Mouse (Mus musculus): Measurements from ENCODE around the gene 4921517D22Rik. TPM values are rescaled to one million over a fixed set of nuclear protein-coding genes. Genes with fewer than 3 reads are reported as not detected.

The 4921517D22Rik gene
- polyA plus RNA-seq, 1 experiment from 2014 or later, result not detected

DNA sequence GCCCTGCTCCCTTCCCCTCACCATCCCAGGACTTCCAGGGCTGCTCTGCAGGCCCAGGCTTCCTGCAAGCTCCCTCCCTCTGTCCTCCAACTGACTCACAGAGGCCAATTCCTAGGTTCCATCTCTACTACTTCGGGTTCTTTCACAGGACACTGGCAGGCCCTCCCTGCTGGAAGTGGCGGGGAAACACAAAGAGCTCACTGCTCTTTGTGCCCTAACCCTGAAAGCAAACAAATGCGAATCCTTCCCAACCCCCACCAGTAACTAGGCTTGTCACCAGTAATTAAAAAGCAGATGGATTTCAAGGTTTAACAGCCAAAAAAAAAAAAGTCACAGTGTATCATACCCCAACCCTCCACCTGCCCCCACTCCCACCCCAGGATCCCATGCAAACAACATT is 19.7 kb downstream of the 4921517D22Rik start:
- H3K4me1 ChIP-seq (ENCODE audit: control insufficient read depth, low read depth, low read length), result peaks cover 39% of the 10 kb centered on the region
- peak overlapping the region; percentile 92 for H3K9ac ChIP-seq (ENCODE audit: low read depth, low read length)
- peak overlapping the region; percentile 75 for H3K4me2 ChIP-seq (ENCODE audit: low read depth, low read length)
- H3K27ac ChIP-seq (ENCODE audit: low read length), result peak overlapping the region; percentile 1; the same call in 1 of the 2 replicates
- H3K4me3 ChIP-seq (ENCODE audit: low read depth, low read length), result peak overlapping the region; percentile 79
- 11% methylated on average over 3 of the region's 3 CpGs for WGBS (ENCODE audit: insufficient replicate concordance)
- no peaks in the 10 kb centered on the region for H3K36me3 ChIP-seq (ENCODE audit: control insufficient read depth, insufficient read depth)
- H3K27me3 ChIP-seq (ENCODE audit: control insufficient read depth, insufficient read depth, low read depth, low read length), result no peaks in the 10 kb centered on the region
- no peak for ATAC-seq (ENCODE audit: low read depth)
- no peaks in the 10 kb centered on the region for H3K9me3 ChIP-seq (replicated peaks; ENCODE audit: control insufficient read depth, low read length)

DNA sequence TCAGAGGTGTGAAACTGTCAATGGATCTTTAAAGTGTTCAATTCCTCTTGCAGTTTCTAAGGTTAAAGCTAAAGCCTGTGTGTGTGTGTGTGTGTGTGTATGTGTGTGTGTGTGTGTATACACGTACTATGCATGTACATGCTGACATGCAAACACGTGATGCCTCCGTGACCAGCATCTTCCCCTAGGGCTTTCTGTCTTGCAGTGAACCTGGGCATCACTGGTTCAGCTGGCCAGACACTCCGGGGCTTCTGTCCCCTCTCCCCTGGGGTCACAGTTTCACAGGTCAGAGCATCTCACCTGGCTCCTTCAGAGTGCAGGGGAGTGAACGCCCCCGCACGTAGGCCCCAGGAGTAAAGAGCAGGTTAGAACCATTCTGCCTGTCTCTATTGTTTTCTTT is 20.3 kb downstream of the 4921517D22Rik start:
- H3K9me3 ChIP-seq (replicated peaks; ENCODE audit: control insufficient read depth, low read length), result no peaks in the 10 kb centered on the region
- H3K27me3 ChIP-seq (ENCODE audit: control insufficient read depth, insufficient read depth, low read depth, low read length), result no peaks in the 10 kb centered on the region
- peak overlapping the region; percentile 75 for H3K4me2 ChIP-seq (ENCODE audit: low read depth, low read length)
- H3K4me1 ChIP-seq (ENCODE audit: control insufficient read depth, low read depth, low read length), result peaks cover 45% of the 10 kb centered on the region
- H3K9ac ChIP-seq (ENCODE audit: low read depth, low read length), result peak overlapping the region; percentile 44
- WGBS (ENCODE audit: insufficient replicate concordance), result 77% methylated on average over 7 of the region's 7 CpGs
- H3K4me3 ChIP-seq (ENCODE audit: low read depth, low read length), result peak overlapping the region; percentile 33
- H3K27ac ChIP-seq (ENCODE audit: low read length), result no peak overlapping the region
- no peaks in the 10 kb centered on the region for H3K36me3 ChIP-seq (ENCODE audit: control insufficient read depth, insufficient read depth)
- ATAC-seq (ENCODE audit: low read depth), result no peak

DNA sequence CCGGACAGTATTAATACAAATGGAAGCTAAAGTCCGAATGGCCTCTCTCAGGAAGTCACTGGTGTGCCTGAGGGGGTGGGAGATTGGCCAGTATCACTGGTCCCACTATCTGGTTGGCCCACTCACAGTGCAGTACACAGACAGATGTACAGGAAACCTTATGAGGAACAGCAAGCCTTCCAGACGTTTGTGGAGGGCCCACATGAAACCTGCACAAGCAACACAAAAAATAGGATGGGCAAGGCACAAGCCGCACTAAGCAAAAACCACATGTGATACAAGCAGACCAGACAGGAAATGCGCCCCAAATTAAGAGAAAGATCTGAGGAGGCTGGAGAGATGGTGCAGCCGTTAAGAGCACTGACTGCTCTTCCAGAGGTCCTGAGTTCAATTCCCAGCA is 21.7 kb downstream of the 4921517D22Rik start:
- H3K9ac ChIP-seq (ENCODE audit: low read depth, low read length), result peak overlapping the region; percentile 43; the same call in 1 of the 2 replicates
- no peaks in the 10 kb centered on the region for H3K9me3 ChIP-seq (replicated peaks; ENCODE audit: control insufficient read depth, low read length)
- 0 out of 2 replicates have a peak overlapping the region, but pooled peaks have one; percentile 2 for H3K4me3 ChIP-seq (ENCODE audit: low read depth, low read length)
- no peak for ATAC-seq (ENCODE audit: low read depth)
- H3K4me2 ChIP-seq (ENCODE audit: low read depth, low read length), result peak overlapping the region; percentile 25
- H3K36me3 ChIP-seq (ENCODE audit: control insufficient read depth, insufficient read depth), result no peaks in the 10 kb centered on the region
- H3K4me1 ChIP-seq (ENCODE audit: control insufficient read depth, low read depth, low read length), result peaks cover 55% of the 10 kb centered on the region
- peak overlapping the region; percentile 9 for H3K27ac ChIP-seq (ENCODE audit: low read length)
- WGBS (ENCODE audit: insufficient replicate concordance), result 19% methylated on average over 6 of the region's 6 CpGs
- no peaks in the 10 kb centered on the region for H3K27me3 ChIP-seq (ENCODE audit: control insufficient read depth, insufficient read depth, low read depth, low read length)

DNA sequence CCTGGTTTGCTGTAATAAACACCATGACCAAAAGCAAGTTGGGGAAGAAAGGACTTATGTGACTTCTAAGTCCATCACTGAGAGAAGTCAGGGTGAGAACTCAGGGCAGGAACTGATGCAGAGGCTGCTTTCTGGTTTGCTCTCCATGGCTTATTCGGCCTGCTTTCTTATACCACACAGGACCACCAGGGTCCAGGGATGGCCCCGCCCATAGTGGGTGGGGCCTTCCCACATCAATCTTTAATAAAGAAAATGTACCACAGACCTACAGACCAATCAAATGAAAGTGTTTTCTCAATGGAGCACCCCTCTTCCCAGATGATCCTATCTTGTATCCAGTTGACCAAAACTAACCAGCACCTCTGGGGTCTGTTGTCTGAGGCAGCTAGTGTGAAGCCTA is 22.4 kb downstream of the 4921517D22Rik start:
- no peak overlapping the region for H3K4me2 ChIP-seq (ENCODE audit: low read depth, low read length)
- no peak overlapping the region for H3K9ac ChIP-seq (ENCODE audit: low read depth, low read length)
- no peak for ATAC-seq (ENCODE audit: low read depth)
- 38% methylated on average over 2 of the region's 2 CpGs for WGBS (ENCODE audit: insufficient replicate concordance)
- H3K36me3 ChIP-seq (ENCODE audit: control insufficient read depth, insufficient read depth), result peaks cover under 1% of the 10 kb centered on the region; the same call in 1 of the 2 replicates
- peaks cover 55% of the 10 kb centered on the region for H3K4me1 ChIP-seq (ENCODE audit: control insufficient read depth, low read depth, low read length)
- no peak overlapping the region for H3K4me3 ChIP-seq (ENCODE audit: low read depth, low read length)
- H3K27ac ChIP-seq (ENCODE audit: low read length), result no peak overlapping the region
- H3K9me3 ChIP-seq (replicated peaks; ENCODE audit: control insufficient read depth, low read length), result no peaks in the 10 kb centered on the region
- no peaks in the 10 kb centered on the region for H3K27me3 ChIP-seq (ENCODE audit: control insufficient read depth, insufficient read depth, low read depth, low read length)

DNA sequence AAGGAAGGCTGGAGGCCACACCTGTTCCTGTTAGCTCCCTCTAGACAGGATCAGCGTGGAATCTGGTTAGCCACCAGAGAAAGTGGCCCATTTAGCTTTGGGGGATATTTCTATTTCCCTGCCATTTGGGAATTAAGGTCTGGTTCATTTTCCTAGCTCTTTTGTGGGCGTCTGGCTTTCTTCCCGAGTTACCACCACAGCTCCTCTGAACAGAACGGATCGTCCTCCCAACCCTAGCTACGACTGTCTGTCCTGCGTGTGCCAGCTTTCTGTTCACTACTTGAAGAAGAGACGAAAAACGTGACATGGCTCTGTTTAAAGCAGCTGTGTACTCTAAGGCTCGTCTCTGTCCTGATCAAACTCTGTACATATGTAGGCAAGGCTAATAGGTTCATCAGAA is 24.0 kb downstream of the 4921517D22Rik start:
- H3K9ac ChIP-seq (ENCODE audit: low read depth, low read length), result no peak overlapping the region
- no peaks in the 10 kb centered on the region for H3K27me3 ChIP-seq (ENCODE audit: control insufficient read depth, insufficient read depth, low read depth, low read length)
- H3K4me2 ChIP-seq (ENCODE audit: low read depth, low read length), result no peak overlapping the region
- WGBS (ENCODE audit: insufficient replicate concordance), result 87% methylated on average over 10 of the region's 10 CpGs
- H3K4me1 ChIP-seq (ENCODE audit: control insufficient read depth, low read depth, low read length), result peaks cover 47% of the 10 kb centered on the region
- peaks cover 11% of the 10 kb centered on the region for H3K36me3 ChIP-seq (ENCODE audit: control insufficient read depth, insufficient read depth)
- peak overlapping the region; percentile 95 for H3K27ac ChIP-seq (ENCODE audit: low read length)
- no peaks in the 10 kb centered on the region for H3K9me3 ChIP-seq (replicated peaks; ENCODE audit: control insufficient read depth, low read length)
- no peak for ATAC-seq (ENCODE audit: low read depth)
- H3K4me3 ChIP-seq (ENCODE audit: low read depth, low read length), result no peak overlapping the region

DNA sequence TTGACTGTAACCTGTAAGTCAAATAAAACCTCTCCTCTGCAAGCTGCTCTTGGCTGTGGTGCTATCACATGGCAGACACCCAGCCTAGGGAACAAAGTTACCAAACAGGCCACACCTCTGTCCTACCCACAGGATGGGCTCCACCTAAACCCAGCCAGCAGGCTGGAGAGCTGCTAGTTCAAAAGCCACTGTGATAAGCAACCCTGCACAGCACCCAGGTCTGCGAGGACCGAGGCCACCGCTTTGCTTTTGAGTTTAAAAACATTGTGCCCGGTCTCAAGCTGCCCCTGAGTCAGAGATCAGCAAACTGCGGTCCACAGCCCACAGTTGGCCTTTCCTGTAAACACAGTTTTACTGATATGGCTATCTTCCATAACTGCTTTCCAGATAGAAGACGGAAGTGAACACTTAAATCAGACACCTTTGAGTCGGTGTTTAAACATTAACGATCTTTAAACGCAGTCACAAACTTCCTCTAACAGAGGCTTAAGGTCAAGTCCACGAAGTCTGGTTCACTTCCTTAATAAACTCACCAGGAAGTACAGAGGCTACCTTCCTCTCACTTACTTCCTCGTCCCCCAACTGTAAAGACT is 25.3 kb downstream of the 4921517D22Rik start:
- WGBS (ENCODE audit: insufficient replicate concordance), result 4% methylated on average over 11 of the region's 11 CpGs
- Histone ChIP-seq H3K4me3 (ENCODE audit: low read depth, low read length) (peak overlapping the region; percentile 46), H3K4me1 (ENCODE audit: control insufficient read depth, low read depth, low read length) (peaks cover 40% of the 10 kb centered on the region)

DNA sequence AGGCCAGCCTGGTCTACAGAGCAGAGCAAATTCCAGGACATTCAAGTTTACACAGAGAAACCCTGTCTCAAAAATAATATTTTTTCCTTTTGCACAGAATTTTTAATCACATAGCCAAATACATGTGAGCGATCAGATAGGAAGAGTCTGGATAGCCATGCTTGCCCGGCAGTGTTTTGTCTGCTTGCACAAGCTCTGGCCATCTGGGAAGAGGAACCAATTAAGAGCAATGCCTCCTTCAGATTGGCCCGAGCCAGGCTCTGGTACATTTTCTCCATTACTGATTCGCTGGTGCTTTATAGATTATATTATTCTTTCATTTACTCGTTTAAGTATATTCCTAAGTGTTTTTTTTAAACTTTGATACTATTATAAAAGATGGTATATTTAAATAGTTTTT is 26.1 kb downstream of the 4921517D22Rik start:
- H3K4me2 ChIP-seq (ENCODE audit: low read depth, low read length), result no peak overlapping the region
- ATAC-seq (ENCODE audit: low read depth), result no peak
- H3K9me3 ChIP-seq (replicated peaks; ENCODE audit: control insufficient read depth, low read length), result no peaks in the 10 kb centered on the region
- peaks cover 34% of the 10 kb centered on the region for H3K4me1 ChIP-seq (ENCODE audit: control insufficient read depth, low read depth, low read length)
- no peak overlapping the region for H3K4me3 ChIP-seq (ENCODE audit: low read depth, low read length)
- no peak overlapping the region for H3K9ac ChIP-seq (ENCODE audit: low read depth, low read length)
- H3K36me3 ChIP-seq (ENCODE audit: control insufficient read depth, insufficient read depth), result peaks cover 27% of the 10 kb centered on the region
- WGBS (ENCODE audit: insufficient replicate concordance), result 61% methylated on average over 5 of the region's 5 CpGs
- no peak overlapping the region for H3K27ac ChIP-seq (ENCODE audit: low read length)
- no peaks in the 10 kb centered on the region for H3K27me3 ChIP-seq (ENCODE audit: control insufficient read depth, insufficient read depth, low read depth, low read length)

More for the DNA sequence above, 25.3 kb downstream of the 4921517D22Rik start:
- H3K27me3 ChIP-seq (ENCODE audit: control insufficient read depth, insufficient read depth, low read depth, low read length), result no peaks in the 10 kb centered on the region
- H3K36me3 ChIP-seq (ENCODE audit: control insufficient read depth, insufficient read depth), result peaks cover 23% of the 10 kb centered on the region
- ATAC-seq (ENCODE audit: low read depth), result peak; percentile 99
- H3K9ac ChIP-seq (ENCODE audit: low read depth, low read length), result peak overlapping the region; percentile 62
- H3K4me2 ChIP-seq (ENCODE audit: low read depth, low read length), result peak overlapping the region; percentile 71
- peak overlapping the region; percentile 95 for H3K27ac ChIP-seq (ENCODE audit: low read length)
- no peaks in the 10 kb centered on the region for H3K9me3 ChIP-seq (replicated peaks; ENCODE audit: control insufficient read depth, low read length)

DNA sequence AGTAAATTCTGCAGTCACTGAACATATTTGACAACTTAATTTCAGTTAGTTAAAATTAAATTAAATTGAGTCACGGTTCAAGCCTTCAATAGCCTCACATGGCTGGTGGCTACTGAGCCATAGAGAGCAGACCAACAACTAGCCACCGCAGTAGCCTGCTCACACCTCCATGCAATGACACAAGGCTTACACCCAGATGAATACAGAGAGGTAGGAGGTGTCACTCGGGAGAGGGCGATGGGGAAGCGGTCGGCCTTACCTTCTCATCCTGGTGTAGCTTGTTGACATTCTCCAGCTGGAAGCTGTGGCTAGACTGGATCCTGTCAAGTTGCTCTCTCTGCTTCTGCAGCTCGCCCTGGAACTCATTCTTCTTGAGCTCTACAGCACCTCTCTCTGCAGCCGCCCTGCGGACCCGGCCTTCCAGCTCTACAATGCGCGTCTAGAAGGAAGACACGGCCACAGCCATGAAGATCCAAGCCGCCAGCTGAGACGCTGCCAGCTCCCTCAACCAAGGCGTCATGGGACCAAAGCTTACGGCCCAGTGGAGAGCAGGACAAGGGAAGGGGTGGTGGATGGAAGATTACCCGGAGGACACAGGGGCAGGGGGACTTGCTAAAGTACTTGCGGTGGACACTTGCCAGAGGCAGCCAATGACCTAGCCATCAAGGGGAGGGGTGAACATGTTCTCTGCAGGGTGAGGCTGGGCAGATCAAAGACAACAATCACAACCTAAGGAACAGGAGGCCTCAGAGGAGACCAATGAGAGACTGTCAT is 29.8 kb downstream of the 4921517D22Rik start:
- no peaks in the 10 kb centered on the region for H3K9me3 ChIP-seq (replicated peaks; ENCODE audit: control insufficient read depth, low read length)
- WGBS (ENCODE audit: insufficient replicate concordance), result 92% methylated on average over 19 of the region's 19 CpGs
- H3K9ac ChIP-seq (ENCODE audit: low read depth, low read length), result no peak overlapping the region
- no peak overlapping the region for H3K27ac ChIP-seq (ENCODE audit: low read length)
- no peak for ATAC-seq (ENCODE audit: low read depth)
- no peak overlapping the region for H3K4me3 ChIP-seq (ENCODE audit: low read depth, low read length)
- no peaks in the 10 kb centered on the region for H3K27me3 ChIP-seq (ENCODE audit: control insufficient read depth, insufficient read depth, low read depth, low read length)
- H3K4me1 ChIP-seq (ENCODE audit: control insufficient read depth, low read depth, low read length), result peaks cover 21% of the 10 kb centered on the region
- H3K4me2 ChIP-seq (ENCODE audit: low read depth, low read length), result no peak overlapping the region
- peaks cover 46% of the 10 kb centered on the region for H3K36me3 ChIP-seq (ENCODE audit: control insufficient read depth, insufficient read depth)

DNA sequence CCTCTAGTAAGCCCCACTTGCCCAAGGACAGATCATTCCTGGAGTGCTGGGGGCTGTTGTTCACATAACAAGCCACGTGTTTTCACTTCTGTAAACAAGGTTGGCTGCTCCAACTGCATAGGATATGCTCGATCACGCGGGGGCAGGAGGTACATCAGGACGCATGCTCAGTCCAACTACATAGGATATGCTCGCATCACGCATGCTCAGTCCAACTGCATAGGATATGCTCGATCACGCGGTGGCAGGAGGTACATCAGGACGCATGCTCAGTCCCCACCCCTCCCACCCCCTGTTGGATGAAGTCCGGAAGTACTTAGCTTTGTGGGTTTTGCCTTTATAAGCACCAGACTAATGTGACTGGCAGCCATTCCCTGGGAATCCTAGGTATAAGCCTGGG is 31.9 kb downstream of the 4921517D22Rik start:
- H3K36me3 ChIP-seq (ENCODE audit: control insufficient read depth, insufficient read depth), result peaks cover 56% of the 10 kb centered on the region
- WGBS (ENCODE audit: insufficient replicate concordance), result 91% methylated on average over 12 of the region's 12 CpGs

More for the DNA sequence above, 31.9 kb downstream of the 4921517D22Rik start:
- H3K4me1 ChIP-seq (ENCODE audit: control insufficient read depth, low read depth, low read length), result peaks cover 3% of the 10 kb centered on the region; the same call in 1 of the 2 replicates
- no peak overlapping the region for H3K9ac ChIP-seq (ENCODE audit: low read depth, low read length)
- ATAC-seq (ENCODE audit: low read depth), result no peak
- H3K4me3 ChIP-seq (ENCODE audit: low read depth, low read length), result no peak overlapping the region
- no peaks in the 10 kb centered on the region for H3K9me3 ChIP-seq (replicated peaks; ENCODE audit: control insufficient read depth, low read length)
- no peak overlapping the region for H3K27ac ChIP-seq (ENCODE audit: low read length)
- no peaks in the 10 kb centered on the region for H3K27me3 ChIP-seq (ENCODE audit: control insufficient read depth, insufficient read depth, low read depth, low read length)
- no peak overlapping the region for H3K4me2 ChIP-seq (ENCODE audit: low read depth, low read length)
